Mouse (Mus musculus): ENCODE data around the gene Stard10.

- TF ChIP-seq CTCF (IDR thresholded peaks at IDR 0.05) (no peak), POLR2A (IDR thresholded peaks at IDR 0.05; ENCODE audit: insufficient read depth, low read depth, low read length) (no peak)
These were observed 62.8 kb downstream of the Stard10 start for GRCm38 (mm10) chr7:101379732-101380131.
